8 mouse cellular contexts compared by ENCODE assay signal in genomic region chr4:25799476-25800283, GRCm38 (mm10). TPM values are rescaled to one million over a fixed set of nuclear protein-coding genes. Genes with fewer than 3 reads are reported as not detected.
DNase-seq lines count a peak whose midpoint lies in the region; ATAC-seq and TF ChIP-seq lines count a peak whose summit lies in the region.

Fut9 (minus strand) TSS chr4:25800244.

- peak within 1 kb of the TSS; percentile 30 for H3K9ac ChIP-seq in lung, embryonic 14.5 days
- H3K9ac ChIP-seq in hindbrain, embryonic 12.5 days = peak within 1 kb of the TSS; percentile 73

- H3K9me3 ChIP-seq in lung, embryonic 14.5 days (ENCODE audit: low read depth, low read length) = no peaks in the 10 kb centered on the region
- no peaks in the 10 kb centered on the region for H3K9me3 ChIP-seq in hindbrain, embryonic 12.5 days (replicated peaks)

- 0 out of 2 replicates have a peak, but pooled peaks have one; percentile 7 for TF ChIP-seq CTCF in lung, embryonic 14.5 days (IDR thresholded peaks at IDR 0.05; ENCODE audit: low read depth)

- peak within 1 kb of the TSS; percentile 42 for H3K4me3 ChIP-seq in lung, embryonic 14.5 days (ENCODE audit: low read depth, low read length)
- peak within 1 kb of the TSS; percentile 59 for H3K4me3 ChIP-seq in hindbrain, embryonic 12.5 days

- H3K4me2 ChIP-seq in lung, embryonic 14.5 days = peak within 1 kb of the TSS; percentile 78
- peak within 1 kb of the TSS; percentile 87 for H3K4me2 ChIP-seq in hindbrain, embryonic 12.5 days (replicated peaks)

- peaks cover 6% of the 10 kb centered on the region; the same call in 1 of the 2 replicates for H3K27me3 ChIP-seq in lung, embryonic 14.5 days (ENCODE audit: insufficient read depth, low read length)
- no peaks in the 10 kb centered on the region for H3K27me3 ChIP-seq in hindbrain, embryonic 12.5 days

- peak; percentile 85 for ATAC-seq in lung, embryonic 14.5 days (ENCODE audit: insufficient read depth)
- peak; percentile 97 for ATAC-seq in hindbrain, embryonic 12.5 days (ENCODE audit: low FRiP score)
- peak; percentile 31; the same call in 1 of the 2 replicates for ATAC-seq in megakaryocyte progenitor cell, adult 5-6 weeks (replicated peaks; ENCODE audit: poor library complexity)
- no peak for ATAC-seq in erythroblast, adult 5-6 weeks (replicated peaks; ENCODE audit: low FRiP score, poor library complexity, severe bottlenecking)

- no peaks in the 10 kb centered on the region for H3K36me3 ChIP-seq in lung, embryonic 14.5 days (ENCODE audit: insufficient read depth)
- H3K36me3 ChIP-seq in hindbrain, embryonic 12.5 days = no peaks in the 10 kb centered on the region

- H3K4me1 ChIP-seq in lung, embryonic 14.5 days (ENCODE audit: insufficient read depth) = no peaks in the 10 kb centered on the region
- peaks cover 11% of the 10 kb centered on the region for H3K4me1 ChIP-seq in hindbrain, embryonic 12.5 days

- no peak within 1 kb of the TSS for H3K27ac ChIP-seq in lung, embryonic 14.5 days (ENCODE audit: low read depth)
- peak within 1 kb of the TSS; percentile 78 for H3K27ac ChIP-seq in hindbrain, embryonic 12.5 days

- DNase-seq in lung, embryonic 14.5 days = peak; percentile 56
- no peak for DNase-seq in lung, postnatal 36 days
- peak; percentile 77 for DNase-seq in embryo, embryonic 10.5 days (ENCODE audit: low spot score)
- DNase-seq in layer of hippocampus, adult 9-11 months = peak; percentile 85
- peak; percentile 86 for DNase-seq in right cerebral cortex, postnatal 4 days

- under 1% methylated on average over 52 of the region's 52 CpGs for WGBS in lung, embryonic 14.5 days
- under 1% methylated on average over 50 of the region's 52 CpGs for WGBS in hindbrain, embryonic 12.5 days

RNA-seq across cellular contexts. Expression of gene Fut9, which starts in this region (rescaled TPM):
- polyA plus RNA-seq in lung, embryonic 14.5 days (2014; fragmentation: Nextera tagmentation; extraction: Ambion mirVana) = 0.54 and 1.0 TPM in 2 replicates
- 3.5 and 3.6 TPM in 2 replicates for polyA plus RNA-seq in hindbrain, embryonic 12.5 days (2016; fragmentation: Nextera tagmentation; extraction: Ambion mirVana)
- not detected in 2 replicates for total RNA-seq in megakaryocyte progenitor cell, adult 5-6 weeks (2015)
- not detected in 2 replicates for total RNA-seq in megakaryocyte progenitor cell, adult 5-6 weeks (2017)
- not detected in 2 replicates for total RNA-seq in erythroblast, adult 5-6 weeks (2015; ENCODE audit: low replicate concordance)
- not detected in 2 replicates for total RNA-seq in erythroblast, adult 5-6 weeks (2017; ENCODE audit: low replicate concordance)

Comparison
In these comparisons a context has a peak if more than half of its experiments do, and no peak if none do; other contexts are left out.
1. Peak in ATAC-seq in megakaryocyte progenitor cell, adult 5-6 weeks; RNA of the gene not detected or under 1 TPM.